Mouse (Mus musculus): ENCODE data around the gene Hectd4. TPM values are rescaled to one million over a fixed set of nuclear protein-coding genes. Genes with fewer than 3 reads are reported as not detected.

Gene Hectd4
- polyA plus RNA-seq, 1 experiment from 2014 or later: 7.6 TPM

DNA sequence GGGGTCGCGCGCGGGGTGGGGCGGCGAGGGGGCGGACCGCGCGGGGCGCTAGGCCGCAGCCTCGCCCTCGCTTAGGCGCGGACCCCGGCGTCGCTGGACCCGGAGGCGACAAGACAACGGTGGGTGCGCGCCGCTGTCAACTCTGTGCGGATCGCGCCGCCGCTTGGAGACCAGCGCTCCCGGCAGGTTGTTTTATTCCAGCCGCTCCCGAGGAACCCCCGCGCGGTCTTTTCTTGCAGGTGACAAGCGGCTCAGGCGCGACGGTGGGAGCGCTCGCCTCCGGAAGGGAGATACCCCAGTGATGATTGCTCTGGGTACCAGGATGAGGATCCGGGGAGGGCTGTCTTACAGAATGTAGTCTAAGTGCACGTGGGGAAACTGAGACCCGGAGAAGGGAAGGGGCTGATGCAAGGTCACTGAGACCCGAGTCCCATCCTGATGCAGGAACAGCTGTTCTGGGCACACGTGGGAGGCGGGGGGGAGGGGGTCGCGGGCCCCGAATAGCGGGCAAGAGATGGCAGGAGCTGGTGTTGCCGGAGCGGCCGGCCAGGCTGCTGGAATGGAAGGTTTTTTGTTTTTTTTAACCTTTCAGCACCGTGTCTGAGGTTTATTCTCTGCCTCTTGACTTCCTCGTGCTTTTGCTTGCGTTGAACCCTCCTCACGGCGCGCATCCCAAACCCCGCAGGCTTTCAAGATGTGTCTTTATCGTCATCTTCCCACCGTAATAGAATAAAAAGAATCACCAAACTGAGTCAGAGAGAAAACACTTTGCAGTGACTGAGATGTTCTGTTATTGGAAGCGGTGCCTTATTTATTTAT, 178.3 kb downstream of the Hectd4 start:
- peak overlapping the region; percentile 96 for H3K4me2 ChIP-seq
- peak overlapping the region; percentile 92 for H3K4me3 ChIP-seq (replicated peaks)
- H3K9ac ChIP-seq: peak overlapping the region; percentile 90
- under 1% methylated on average over 67 of the region's 67 CpGs for WGBS (ENCODE audit: insufficient replicate concordance)
- 0 out of 2 replicates have a peak, but pooled peaks cover 3% of the 10 kb centered on the region for H3K9me3 ChIP-seq (replicated peaks)
- peak; percentile 68 for ATAC-seq (ENCODE audit: low read depth)
- peaks cover 36% of the 10 kb centered on the region for H3K36me3 ChIP-seq
- peaks cover 63% of the 10 kb centered on the region for H3K4me1 ChIP-seq (replicated peaks)
- peak overlapping the region; percentile 74 for H3K27ac ChIP-seq
- no peak for DNase-seq
- no peaks in the 10 kb centered on the region for H3K27me3 ChIP-seq

DNA sequence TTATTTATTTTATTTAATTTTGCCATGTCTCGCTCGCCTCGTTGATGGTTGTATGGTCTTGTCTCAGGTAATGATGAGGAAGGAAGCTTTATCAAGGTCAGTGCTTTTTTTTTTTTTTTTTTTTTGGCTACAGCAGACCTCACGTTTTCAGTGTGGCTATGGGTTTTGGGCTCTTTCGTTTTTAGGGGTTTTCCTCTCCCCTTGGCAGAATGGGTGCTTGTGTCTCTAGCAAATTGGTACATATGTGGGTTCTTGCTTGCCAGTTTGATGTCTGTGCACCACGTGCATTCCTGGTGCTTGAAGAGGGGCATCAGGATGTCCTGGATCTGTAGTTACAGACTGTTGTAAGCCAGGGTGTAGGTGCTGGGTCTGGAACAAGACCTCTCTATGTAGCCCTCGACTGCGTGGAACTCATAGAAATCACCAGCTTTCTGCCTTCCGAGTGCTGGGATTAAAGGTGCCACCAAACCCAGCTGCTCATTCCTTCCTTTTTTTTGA, 179.0 kb downstream of the Hectd4 start:
- Histone ChIP-seq H3K4me2 (peak overlapping the region; percentile 96), H3K9me3 (replicated peaks) (0 out of 2 replicates have a peak, but pooled peaks cover 3% of the 10 kb centered on the region), H3K36me3 (peaks cover 42% of the 10 kb centered on the region), H3K4me1 (replicated peaks) (peaks cover 70% of the 10 kb centered on the region), H3K27me3 (no peaks in the 10 kb centered on the region), H3K27ac (peak overlapping the region; percentile 74; the same call in 1 of the 2 replicates), H3K4me3 (replicated peaks) (peak overlapping the region; percentile 92), H3K9ac (peak overlapping the region; percentile 90)
- DNase-seq (no peak), ATAC-seq (ENCODE audit: low read depth) (no peak)
- WGBS (ENCODE audit: insufficient replicate concordance): 25% methylated on average over 9 of the region's 9 CpGs

DNA sequence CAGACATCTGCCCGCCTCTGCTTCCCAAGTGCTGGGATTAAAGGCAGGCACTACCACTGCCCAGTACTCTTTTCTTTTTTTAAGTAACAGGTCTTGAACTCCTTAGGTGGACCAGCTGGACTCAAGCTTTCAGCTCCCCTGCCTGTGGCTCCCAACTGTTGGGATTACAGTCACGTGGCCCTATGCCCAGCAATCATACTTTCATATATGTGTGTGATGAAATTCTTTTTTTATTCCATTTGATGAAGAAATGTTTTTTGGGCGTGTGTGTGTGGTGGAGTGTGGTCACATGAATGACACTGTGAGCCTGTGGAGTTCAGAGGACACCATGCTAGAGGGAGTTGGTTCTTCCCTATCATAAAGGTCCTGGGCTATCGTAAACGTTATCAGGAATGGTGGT, 179.5 kb downstream of the Hectd4 start:
- DNase-seq (no peak), ATAC-seq (ENCODE audit: low read depth) (no peak)
- Histone ChIP-seq H3K9me3 (replicated peaks) (0 out of 2 replicates have a peak, but pooled peaks cover 2% of the 10 kb centered on the region), H3K36me3 (peaks cover 45% of the 10 kb centered on the region), H3K4me3 (replicated peaks) (peak overlapping the region; percentile 92), H3K4me1 (replicated peaks) (peaks cover 73% of the 10 kb centered on the region), H3K9ac (peak overlapping the region; percentile 90), H3K27ac (peak overlapping the region; percentile 29; the same call in 1 of the 2 replicates), H3K4me2 (peak overlapping the region; percentile 96), H3K27me3 (no peaks in the 10 kb centered on the region)
- WGBS (ENCODE audit: insufficient replicate concordance): 54% methylated on average over 5 of the region's 5 CpGs

DNA sequence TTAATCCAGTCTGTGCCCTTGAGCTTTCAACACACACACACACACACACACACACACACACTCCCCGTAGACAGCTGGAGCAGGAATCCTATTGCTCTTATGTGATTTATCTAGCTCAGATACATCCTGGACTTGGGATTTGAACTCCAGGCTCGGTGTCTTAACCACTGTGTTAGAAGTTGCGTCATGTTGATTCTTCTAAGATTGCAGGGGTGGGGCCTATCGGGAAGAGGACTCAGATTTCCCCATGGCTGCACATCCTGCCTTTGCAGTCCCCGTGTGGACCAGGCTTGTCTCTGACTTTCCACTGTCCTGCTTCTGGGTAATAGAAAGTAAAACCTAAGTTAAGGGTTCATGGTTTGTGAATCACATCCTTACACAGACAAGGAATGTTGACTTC, 180.0 kb downstream of the Hectd4 start:
- H3K9me3 ChIP-seq (replicated peaks): no peaks in the 10 kb centered on the region
- H3K9ac ChIP-seq: peak overlapping the region; percentile 90
- H3K36me3 ChIP-seq: peaks cover 46% of the 10 kb centered on the region
- DNase-seq (no peak), ATAC-seq (ENCODE audit: low read depth) (no peak)
- H3K4me2 ChIP-seq: peak overlapping the region; percentile 96
- peak overlapping the region; percentile 92 for H3K4me3 ChIP-seq (replicated peaks)
- H3K27me3 ChIP-seq: no peaks in the 10 kb centered on the region
- H3K27ac ChIP-seq: peak overlapping the region; percentile 29; the same call in 1 of the 2 replicates
- peaks cover 75% of the 10 kb centered on the region for H3K4me1 ChIP-seq (replicated peaks)
- whole genome bisulfite sequencing (ENCODE audit: insufficient replicate concordance): 36% methylated on average over 5 of the region's 5 CpGs

DNA sequence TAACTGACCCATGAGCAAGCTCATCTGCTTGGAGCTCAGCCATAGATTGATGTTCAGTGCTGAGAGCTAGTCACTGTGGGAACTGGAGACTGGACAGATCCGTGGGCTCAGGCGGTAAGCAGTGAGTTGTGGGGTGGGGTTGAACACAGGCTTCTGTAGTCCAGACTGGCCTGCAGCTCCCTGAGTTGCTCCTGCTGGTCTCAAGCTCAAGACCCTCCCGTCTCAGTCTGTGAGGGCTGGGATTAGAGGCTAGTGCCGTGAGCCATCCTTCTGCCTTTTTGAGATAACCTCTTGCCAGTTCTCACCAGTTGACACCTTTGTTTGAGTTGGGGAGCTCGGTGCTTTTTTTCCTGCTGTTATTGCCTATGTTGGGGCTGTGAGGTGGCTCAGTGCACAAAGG, 180.8 kb downstream of the Hectd4 start:
- Histone ChIP-seq H3K4me2 (0 out of 2 replicates have a peak overlapping the region, but pooled peaks have one; percentile 26), H3K36me3 (peaks cover 54% of the 10 kb centered on the region), H3K4me3 (replicated peaks) (peak overlapping the region; percentile 6; the same call in 1 of the 2 replicates), H3K4me1 (replicated peaks) (peaks cover 75% of the 10 kb centered on the region), H3K27ac (peak overlapping the region; percentile 49; the same call in 1 of the 2 replicates), H3K9ac (peak overlapping the region; percentile 53; the same call in 1 of the 2 replicates), H3K9me3 (replicated peaks) (no peaks in the 10 kb centered on the region), H3K27me3 (no peaks in the 10 kb centered on the region)
- DNase-seq: no peak
- no peak for ATAC-seq (ENCODE audit: low read depth)
- WGBS (ENCODE audit: insufficient replicate concordance): 29% methylated on average over 5 of the region's 5 CpGs

DNA sequence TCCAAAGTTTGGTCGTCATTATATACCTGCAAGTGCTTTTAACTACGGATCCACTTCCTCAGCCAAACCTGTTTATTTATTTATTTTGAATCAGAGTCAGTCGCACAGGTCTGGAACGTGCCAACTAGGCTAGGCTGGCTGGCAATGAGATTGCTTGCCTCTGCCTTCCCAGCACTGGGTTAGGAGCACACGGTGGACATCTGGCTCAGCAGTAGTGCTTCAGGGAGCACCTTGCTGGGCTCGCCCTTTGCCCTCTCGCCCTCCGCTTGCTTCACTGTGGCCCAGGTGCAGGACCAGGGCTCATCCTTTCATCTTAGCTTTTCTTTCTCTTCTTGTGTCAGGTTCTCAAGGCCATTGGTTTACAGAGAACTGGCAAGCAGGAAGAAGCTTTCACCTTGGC, 187.8 kb downstream of the Hectd4 start:
- H3K9ac ChIP-seq: no peak overlapping the region
- no peak for ATAC-seq (ENCODE audit: low read depth)
- whole genome bisulfite sequencing (ENCODE audit: insufficient replicate concordance): 83% methylated on average over 8 of the region's 8 CpGs
- H3K9me3 ChIP-seq (replicated peaks): no peaks in the 10 kb centered on the region
- no peak overlapping the region for H3K4me2 ChIP-seq
- H3K36me3 ChIP-seq: peaks cover 92% of the 10 kb centered on the region
- DNase-seq: no peak
- no peaks in the 10 kb centered on the region for H3K27me3 ChIP-seq
- no peak overlapping the region for H3K4me3 ChIP-seq (replicated peaks)
- H3K27ac ChIP-seq: no peak overlapping the region
- peaks cover 26% of the 10 kb centered on the region for H3K4me1 ChIP-seq (replicated peaks)

DNA sequence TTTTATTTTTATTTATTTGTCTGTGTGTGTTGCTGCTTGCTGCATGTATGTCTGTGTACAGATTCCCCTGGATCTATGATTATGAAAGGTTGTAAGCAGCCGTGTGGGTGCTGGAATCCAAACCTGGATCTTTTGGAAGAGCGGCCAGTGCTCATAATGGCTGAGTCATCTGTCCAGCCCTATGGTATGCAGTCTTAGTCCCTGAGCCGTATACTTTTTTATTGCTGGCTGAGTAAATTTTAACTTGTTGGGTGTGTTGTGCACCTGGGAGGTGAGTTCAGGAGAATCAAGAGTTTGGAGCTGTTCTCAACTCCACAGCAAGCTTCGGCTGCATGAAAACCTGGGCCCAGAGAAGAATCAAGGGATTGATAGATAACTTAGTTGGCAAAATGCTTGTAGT, 191.0 kb downstream of the Hectd4 start:
- no peak overlapping the region for H3K4me2 ChIP-seq
- no peak overlapping the region for H3K4me3 ChIP-seq (replicated peaks)
- H3K4me1 ChIP-seq (replicated peaks): 0 out of 2 replicates have a peak, but pooled peaks cover 10% of the 10 kb centered on the region
- H3K27ac ChIP-seq: no peak overlapping the region
- H3K27me3 ChIP-seq: no peaks in the 10 kb centered on the region
- WGBS (ENCODE audit: insufficient replicate concordance): 90% methylated on average over 4 of the region's 4 CpGs
- H3K9me3 ChIP-seq (replicated peaks): no peaks in the 10 kb centered on the region
- H3K36me3 ChIP-seq: peaks cover 94% of the 10 kb centered on the region
- no peak for ATAC-seq (ENCODE audit: low read depth)
- H3K9ac ChIP-seq: no peak overlapping the region
- DNase-seq: no peak

Other genes with a start within 250 kb of the Hectd4 start
- 0.10 TPM in 1 of 2 replicates, not detected in the other for gene Rph3a, start 210.1 kb upstream of the Hectd4 start, polyA plus RNA-seq (2015; fragmentation: Nextera tagmentation; extraction: Ambion mirVana)
- gene Ptpn11, start 28.8 kb upstream of the Hectd4 start, polyA plus RNA-seq (2015; fragmentation: Nextera tagmentation; extraction: Ambion mirVana): 12.5 TPM in 2 replicates
- 556 and 610 TPM in 2 replicates for gene Rpl6, start 15.7 kb upstream of the Hectd4 start, polyA plus RNA-seq (2015; fragmentation: Nextera tagmentation; extraction: Ambion mirVana)
- 19.7 and 21.4 TPM in 2 replicates for gene Trafd1, start 165.4 kb downstream of the Hectd4 start, polyA plus RNA-seq (2015; fragmentation: Nextera tagmentation; extraction: Ambion mirVana)
- gene Naa25, start 177.7 kb downstream of the Hectd4 start, polyA plus RNA-seq (2015; fragmentation: Nextera tagmentation; extraction: Ambion mirVana): 32.8 and 37.7 TPM in 2 replicates
- gene Tmem116, start 231.7 kb downstream of the Hectd4 start, polyA plus RNA-seq (2015; fragmentation: Nextera tagmentation; extraction: Ambion mirVana): 0.83 and 1.3 TPM in 2 replicates
- gene Erp29, start 232.3 kb downstream of the Hectd4 start, polyA plus RNA-seq (2015; fragmentation: Nextera tagmentation; extraction: Ambion mirVana): 99.8 and 102 TPM in 2 replicates

Measured in liver, embryonic 13.5 days (tissue).